Mouse (Mus musculus): ENCODE results near the gene Lpar4. TPM values are rescaled to one million over a fixed set of nuclear protein-coding genes. Genes with fewer than 3 reads are reported as not detected.
A peak's percentile ranks its signal among the peaks of the same experiment; 100 is the strongest.

Gene Lpar4
- total RNA-seq (2021) = 1 to 10 TPM; 1.6 to 2.3 TPM

GRCm38 (mm10) chrX:106920175-106920827, at the start of gene Lpar4:
Gene Lpar4 (plus strand): TSS chrX:106920625.
- peak; percentile 6 for DNase-seq (ENCODE audit: low spot score)
- intact Hi-C loops (cut with DNase I) = no loop called here

DNA sequence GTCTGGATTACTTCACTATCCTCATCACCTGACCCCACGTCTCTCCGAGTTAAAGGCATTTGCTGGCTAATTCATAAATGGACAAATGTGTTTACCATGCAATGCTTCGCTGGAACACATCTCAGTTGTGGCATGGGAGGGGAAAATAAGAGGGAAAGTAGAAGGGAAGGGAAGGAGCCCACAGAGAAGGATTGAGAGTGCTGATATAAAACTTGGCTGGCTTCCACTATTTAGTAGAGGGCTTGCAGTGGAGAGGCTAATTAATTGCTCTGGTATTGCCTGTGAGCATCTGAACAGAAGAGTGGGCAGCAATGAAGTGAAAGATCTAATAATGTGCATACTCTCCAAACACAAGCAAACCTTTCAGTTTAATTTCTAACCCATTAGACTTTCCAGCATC, 49.0 kb upstream of the Lpar4 start:
- DNase-seq (ENCODE audit: low spot score) = no peak
- intact Hi-C loops (cut with DNase I) = no loop called here

- intact Hi-C loops (cut with DNase I) = no loop called here
- DNase-seq (ENCODE audit: low spot score) = no peak
Observed at GRCm38 (mm10) chrX:106871894-106872293, 48.5 kb upstream of the Lpar4 start.

DNA sequence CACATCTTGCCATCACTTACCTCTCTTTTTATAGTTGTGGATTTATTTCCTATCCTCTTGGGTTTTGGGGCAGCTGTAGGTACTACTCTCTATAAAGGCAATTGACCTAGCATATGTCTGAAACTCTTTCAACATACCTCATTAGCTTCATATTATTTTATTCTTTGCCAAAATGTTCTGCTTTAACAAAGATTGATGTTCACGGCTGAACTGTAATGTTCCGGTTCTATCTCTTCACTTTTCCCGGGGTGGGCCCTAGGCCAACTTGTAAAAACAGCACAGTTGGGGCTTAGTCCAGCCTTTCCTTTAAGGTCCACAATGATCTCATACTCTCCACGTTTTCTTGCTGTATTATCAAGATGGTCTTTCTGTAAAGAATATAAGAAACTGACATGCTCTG, 48.1 kb upstream of the Lpar4 start:
- intact Hi-C loops (cut with DNase I) = no loop called here
- DNase-seq (ENCODE audit: low spot score) = no peak

DNA sequence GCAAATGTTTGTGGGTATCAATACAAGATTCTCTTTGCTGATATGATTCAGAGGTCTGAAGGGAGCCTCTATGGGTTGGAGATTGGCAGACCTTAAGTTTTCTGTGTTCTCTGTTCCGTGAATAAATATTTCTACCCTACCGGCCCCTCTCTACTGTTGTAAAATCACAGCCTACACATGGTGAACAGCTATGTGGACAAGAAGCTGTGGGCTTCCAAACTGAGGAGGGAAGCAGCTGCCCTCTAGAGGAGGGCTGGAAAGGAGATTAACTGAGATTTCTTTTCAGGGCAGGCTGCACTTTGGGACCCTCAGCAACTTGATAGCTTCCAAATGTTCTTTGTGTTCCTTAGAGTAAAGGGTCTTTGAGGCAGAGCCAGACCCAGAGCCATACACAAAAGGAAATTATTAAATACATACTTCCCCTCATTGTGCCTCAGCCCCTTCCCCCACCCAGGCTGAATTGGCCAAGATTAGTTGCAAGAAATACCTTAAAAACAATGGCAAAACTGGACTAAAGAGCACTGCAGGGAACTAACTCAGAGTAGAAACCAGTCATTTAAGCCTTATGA, 22.6 kb upstream of the Lpar4 start:
- DNase-seq (ENCODE audit: low spot score) = no peak
- intact Hi-C loops (cut with DNase I) = loop anchor here (10.0 kb wide), 2 partner anchors 103 to 117 kb away; no protein-coding TSS in a partner anchor

DNA sequence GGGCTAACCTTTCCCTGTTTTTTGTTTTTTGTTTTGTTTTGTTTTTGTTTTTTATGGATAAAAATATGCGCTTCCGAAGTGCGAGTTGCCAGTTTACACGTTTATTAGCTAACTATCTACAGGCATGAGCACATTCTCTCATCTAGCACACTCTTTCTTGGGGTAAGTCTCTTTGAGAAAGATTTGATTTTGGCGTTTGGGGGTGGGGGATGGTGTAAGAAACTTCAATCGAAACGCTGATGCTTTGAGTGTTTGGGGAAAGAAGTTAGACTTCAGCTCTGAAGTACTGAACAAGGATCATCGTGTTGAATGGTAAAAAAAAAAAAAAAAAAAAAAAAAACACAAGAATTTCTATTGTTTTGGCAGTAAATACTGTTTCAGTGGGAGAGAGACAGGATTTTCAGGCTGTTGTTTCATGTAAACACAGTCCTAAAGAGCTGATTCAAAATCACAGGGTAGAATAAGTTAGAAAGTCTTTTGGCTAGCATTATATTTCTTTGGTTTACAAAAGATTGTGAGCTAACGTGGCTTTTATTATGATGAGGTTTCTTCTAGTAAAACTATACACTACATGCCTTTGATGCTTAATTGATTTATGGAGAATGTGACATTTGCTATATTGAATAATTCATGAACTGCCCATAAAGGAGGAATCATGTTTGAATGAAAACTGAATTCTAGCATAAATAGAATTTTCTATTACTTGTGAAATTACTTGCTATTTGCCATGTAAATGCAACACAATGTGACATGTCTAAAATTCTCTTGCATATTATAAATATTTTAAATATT, 599 bp downstream of the Lpar4 start:
- intact Hi-C loops (cut with DNase I) = no loop called here
- DNase-seq (ENCODE audit: low spot score) = no peak

DNA sequence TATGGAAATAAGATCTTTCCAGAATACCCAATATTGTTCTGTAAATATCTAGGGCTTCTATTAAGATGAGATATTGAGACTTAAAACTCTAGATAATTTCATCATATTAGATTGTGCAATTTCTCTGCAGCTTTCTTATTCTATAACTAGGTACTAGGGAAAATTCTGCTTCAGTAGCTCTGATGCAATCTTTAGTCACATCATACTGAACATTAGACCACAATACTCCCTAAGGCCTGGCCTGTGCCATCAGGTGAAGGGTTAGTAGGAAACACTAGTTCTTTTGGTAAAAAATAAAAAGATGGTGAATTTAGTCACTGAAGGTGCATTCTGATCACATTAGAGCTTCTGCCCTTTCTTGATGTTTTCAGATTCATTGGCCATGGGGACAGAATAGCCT, 4.1 kb downstream of the Lpar4 start:
- intact Hi-C loops (cut with DNase I) = no loop called here
- no peak for DNase-seq (ENCODE audit: low spot score)

DNA sequence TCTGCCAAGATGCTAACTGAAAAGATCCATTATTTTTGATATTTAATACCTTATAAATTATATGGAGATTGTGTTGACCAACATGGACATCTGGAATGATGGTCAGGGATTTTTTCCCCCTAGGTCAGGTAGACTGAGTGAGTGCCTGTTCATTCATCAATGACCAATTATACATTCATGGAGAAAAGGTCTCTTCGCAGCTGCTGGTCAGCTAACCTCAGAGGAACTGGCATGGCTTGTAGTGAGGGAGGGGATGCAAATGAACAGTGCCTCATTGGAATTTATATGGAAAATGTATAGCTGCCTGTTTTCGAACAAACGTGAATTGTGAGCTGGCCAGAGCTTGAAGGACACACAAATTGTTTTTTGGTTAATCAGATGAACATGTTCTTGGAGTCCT, 18.9 kb downstream of the Lpar4 start:
- DNase-seq (ENCODE audit: low spot score) = no peak
- intact Hi-C loops (cut with DNase I) = no loop called here

DNA sequence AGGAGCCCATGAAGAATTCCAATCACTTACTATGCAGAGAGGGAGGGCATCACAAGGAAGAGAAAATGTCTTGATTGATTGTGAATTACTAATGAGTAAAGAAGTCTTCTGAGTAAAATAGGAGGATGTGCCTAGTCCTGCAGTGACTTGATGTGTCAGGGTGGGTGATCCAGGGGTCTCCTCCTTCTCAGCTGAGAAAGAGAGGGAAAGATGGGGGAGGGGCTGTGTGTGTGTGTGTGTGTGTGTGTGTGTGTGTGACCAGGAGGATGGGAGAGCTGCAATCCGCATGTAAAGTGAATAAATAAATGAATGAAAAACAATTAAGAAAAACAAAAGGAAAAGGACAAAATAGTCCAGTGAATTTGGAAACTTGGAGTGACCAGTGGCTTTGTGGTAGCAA, 30.1 kb downstream of the Lpar4 start:
- no peak for DNase-seq (ENCODE audit: low spot score)
- intact Hi-C loops (cut with DNase I) = no loop called here

DNA sequence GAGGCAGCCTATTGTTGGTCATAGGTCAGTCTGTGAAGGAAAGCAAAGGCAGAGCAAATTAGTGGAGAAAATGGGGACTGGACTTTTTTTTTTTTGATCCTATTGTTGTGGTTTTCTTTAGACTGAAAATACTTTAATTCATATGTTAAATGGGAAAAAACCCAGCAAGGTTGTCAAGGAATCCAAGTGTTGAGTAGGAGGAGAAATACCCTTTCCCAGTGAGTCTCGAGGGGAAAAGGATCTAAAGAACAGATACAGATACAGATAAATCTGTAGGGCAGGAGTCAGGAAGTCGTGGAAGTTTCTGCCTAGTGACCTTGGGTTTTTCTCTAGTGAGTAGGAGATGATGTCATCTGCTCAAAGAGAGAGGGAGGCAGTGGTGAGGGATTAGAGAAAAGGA, 30.6 kb downstream of the Lpar4 start:
- intact Hi-C loops (cut with DNase I) = no loop called here

DNA sequence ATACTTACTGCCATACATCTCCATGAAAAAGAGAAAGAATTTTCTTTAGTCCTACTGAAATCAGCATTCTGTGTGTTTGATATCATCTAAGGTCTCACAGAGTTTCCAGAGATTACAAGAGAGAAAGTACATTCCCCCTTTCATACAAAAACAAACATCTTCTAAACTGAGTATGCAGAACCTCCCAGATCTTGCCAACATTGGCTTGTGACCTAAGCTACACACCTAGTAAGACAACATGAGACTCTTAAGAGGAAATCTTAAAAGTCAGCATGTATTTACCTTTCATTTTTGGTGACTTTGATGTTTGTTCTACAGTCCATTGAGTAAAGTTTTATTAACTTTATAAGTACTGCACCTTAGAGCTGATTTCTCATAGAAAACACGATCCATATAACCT, 33.4 kb downstream of the Lpar4 start:
- DNase-seq (ENCODE audit: low spot score) = no peak
- intact Hi-C loops (cut with DNase I) = no loop called here

More for the DNA sequence above, 30.6 kb downstream of the Lpar4 start:
- DNase-seq (ENCODE audit: low spot score) = no peak

GRCm38 (mm10) chrX:106962233-106962632, 41.8 kb downstream of the Lpar4 start:
- DNase-seq (ENCODE audit: low spot score) = no peak
- intact Hi-C loops (cut with DNase I) = no loop called here

DNA sequence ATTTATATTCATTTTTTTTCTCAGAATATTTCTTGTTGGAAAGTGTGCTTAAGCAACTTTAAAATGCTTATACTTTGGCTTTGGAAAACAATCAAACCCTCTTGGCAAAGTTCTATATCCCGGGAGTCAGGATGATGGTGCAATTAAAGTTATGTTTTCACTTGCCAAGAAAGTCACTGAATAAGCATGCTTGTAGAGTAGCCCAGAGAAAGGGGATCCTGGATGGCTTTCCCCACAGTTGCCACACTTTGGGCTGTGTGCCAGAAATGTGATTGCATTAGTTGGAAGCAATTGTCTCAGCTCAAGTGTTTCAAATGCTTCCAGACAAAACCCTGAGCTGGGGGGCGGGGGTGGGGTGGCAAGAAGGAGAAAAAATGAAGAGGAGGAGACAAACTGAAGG, 43.9 kb downstream of the Lpar4 start:
- intact Hi-C loops (cut with DNase I) = no loop called here
- no peak for DNase-seq (ENCODE audit: low spot score)

Other genes starting within 250 kb of the Lpar4 start
- gene Rtl3, start 80.0 kb upstream of the Lpar4 start, total RNA-seq (2021) = 1 to 10 TPM in 1 of 2 experiments, under 1 TPM in 1; 0.99 to 1.1 TPM
- under 1 TPM; 0.13 to 0.22 TPM for gene P2ry10, start 167.9 kb downstream of the Lpar4 start, total RNA-seq (2021)
- gene P2ry10b, start 228.3 kb downstream of the Lpar4 start, total RNA-seq (2021) = 1 to 10 TPM; 1.5 to 2.2 TPM

Measured in heart, postnatal 25 days (tissue).